Mouse (Mus musculus): ENCODE data around the gene 1110032A03Rik. TPM values are rescaled to one million over a fixed set of nuclear protein-coding genes. Genes with fewer than 3 reads are reported as not detected.
A peak's percentile ranks its signal among the peaks of the same experiment; 100 is the strongest.

1110032A03Rik gene
- 26.1 and 30.6 TPM in 2 replicates for polyA plus RNA-seq (2015; fragmentation: Nextera tagmentation; extraction: Ambion mirVana)

GRCm38 (mm10) chr9:50774991-50775612 lies at the start of gene 1110032A03Rik, which contains the start of gene Alg9:
TSS of gene 1110032A03Rik (minus strand) at chr9:50775520.
TSS of gene Alg9 (plus strand) at chr9:50775019.
- Histone ChIP-seq H3K9me3 (no peaks in the 10 kb centered on the region), H3K36me3 (peaks cover 13% of the 10 kb centered on the region), H3K9ac (peak within 1 kb of the TSS; percentile 96), H3K4me2 (replicated peaks) (peak within 1 kb of the TSS; percentile 79), H3K27ac (peak within 1 kb of the TSS; percentile 88), H3K4me3 (replicated peaks) (peak within 1 kb of the TSS; percentile 89), H3K27me3 (replicated peaks) (no peaks in the 10 kb centered on the region), H3K4me1 (replicated peaks) (peaks cover 8% of the 10 kb centered on the region; the same call in 1 of the 2 replicates)
- peak; percentile 75 for ATAC-seq
- 0% methylated on average over 48 of the region's 51 CpGs for WGBS

- Histone ChIP-seq H3K4me2 (replicated peaks) (no peak overlapping the region), H3K4me3 (replicated peaks) (no peak overlapping the region), H3K9me3 (no peaks in the 10 kb centered on the region), H3K9ac (no peak overlapping the region), H3K27me3 (replicated peaks) (no peaks in the 10 kb centered on the region), H3K27ac (no peak overlapping the region), H3K36me3 (no peaks in the 10 kb centered on the region), H3K4me1 (replicated peaks) (no peaks in the 10 kb centered on the region)
- ATAC-seq, result peak; percentile 67; the same call in 1 of the 2 replicates
- 88% methylated on average over 11 of the region's 11 CpGs for WGBS
Measured at GRCm38 (mm10) chr9:50823779-50824453, 48.6 kb upstream of the 1110032A03Rik start.

- Histone ChIP-seq H3K4me2 (replicated peaks) (no peak overlapping the region), H3K36me3 (peaks cover 5% of the 10 kb centered on the region; the same call in 1 of the 2 replicates), H3K4me1 (replicated peaks) (no peaks in the 10 kb centered on the region), H3K4me3 (replicated peaks) (no peak overlapping the region), H3K9ac (no peak overlapping the region), H3K9me3 (no peaks in the 10 kb centered on the region), H3K27ac (no peak overlapping the region), H3K27me3 (replicated peaks) (no peaks in the 10 kb centered on the region)
- WGBS, result 88% methylated on average over 5 of the region's 5 CpGs
- no peak for ATAC-seq
Measured at GRCm38 (mm10) chr9:50822216-50822615, 46.9 kb upstream of the 1110032A03Rik start.

- no peak overlapping the region for H3K4me3 ChIP-seq (replicated peaks)
- H3K9me3 ChIP-seq, result no peaks in the 10 kb centered on the region
- no peak for ATAC-seq
- H3K9ac ChIP-seq, result no peak overlapping the region
- H3K27me3 ChIP-seq (replicated peaks), result no peaks in the 10 kb centered on the region
- WGBS, result 90% methylated on average over 6 of the region's 6 CpGs
- no peak overlapping the region for H3K27ac ChIP-seq
- H3K36me3 ChIP-seq, result peaks cover 8% of the 10 kb centered on the region; the same call in 1 of the 2 replicates
- H3K4me1 ChIP-seq (replicated peaks), result no peaks in the 10 kb centered on the region
- no peak overlapping the region for H3K4me2 ChIP-seq (replicated peaks)
Measured at GRCm38 (mm10) chr9:50821651-50822050, 46.3 kb upstream of the 1110032A03Rik start.

- H3K4me1 ChIP-seq (replicated peaks), result no peaks in the 10 kb centered on the region
- H3K36me3 ChIP-seq, result peaks cover 8% of the 10 kb centered on the region; the same call in 1 of the 2 replicates
- H3K27ac ChIP-seq, result no peak overlapping the region
- H3K9me3 ChIP-seq, result no peaks in the 10 kb centered on the region
- H3K27me3 ChIP-seq (replicated peaks), result no peaks in the 10 kb centered on the region
- WGBS, result 77% methylated on average over 6 of the region's 6 CpGs
- no peak overlapping the region for H3K4me3 ChIP-seq (replicated peaks)
- no peak overlapping the region for H3K4me2 ChIP-seq (replicated peaks)
- ATAC-seq, result no peak
- H3K9ac ChIP-seq, result no peak overlapping the region
Measured at GRCm38 (mm10) chr9:50819716-50820115, 44.4 kb upstream of the 1110032A03Rik start.

DNA sequence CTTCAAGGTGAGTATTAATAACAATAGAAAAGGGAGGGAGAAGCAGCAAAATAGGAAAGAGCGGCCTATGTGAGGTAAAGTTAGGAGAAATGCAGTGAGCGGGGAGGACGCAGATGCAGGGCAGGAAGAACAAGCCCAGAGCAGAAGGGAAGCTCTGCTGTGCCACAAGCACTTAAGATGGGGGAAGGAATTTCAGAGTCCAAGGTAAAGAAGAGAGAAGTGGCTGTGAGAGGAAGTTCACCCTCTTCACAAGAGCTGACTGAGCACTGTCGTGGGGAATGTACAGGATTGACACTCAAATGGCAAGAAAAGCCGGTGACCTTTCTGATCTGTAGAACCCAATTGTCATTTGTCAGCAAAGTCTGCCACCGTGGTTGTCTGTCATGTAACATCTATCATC lies 42.7 kb upstream of the 1110032A03Rik start:
- Histone ChIP-seq H3K27me3 (replicated peaks) (no peaks in the 10 kb centered on the region), H3K9ac (no peak overlapping the region), H3K36me3 (peaks cover 10% of the 10 kb centered on the region), H3K9me3 (no peaks in the 10 kb centered on the region), H3K27ac (no peak overlapping the region), H3K4me1 (replicated peaks) (no peaks in the 10 kb centered on the region), H3K4me3 (replicated peaks) (no peak overlapping the region), H3K4me2 (replicated peaks) (no peak overlapping the region)
- 88% methylated on average over 6 of the region's 6 CpGs for WGBS
- no peak for ATAC-seq

DNA sequence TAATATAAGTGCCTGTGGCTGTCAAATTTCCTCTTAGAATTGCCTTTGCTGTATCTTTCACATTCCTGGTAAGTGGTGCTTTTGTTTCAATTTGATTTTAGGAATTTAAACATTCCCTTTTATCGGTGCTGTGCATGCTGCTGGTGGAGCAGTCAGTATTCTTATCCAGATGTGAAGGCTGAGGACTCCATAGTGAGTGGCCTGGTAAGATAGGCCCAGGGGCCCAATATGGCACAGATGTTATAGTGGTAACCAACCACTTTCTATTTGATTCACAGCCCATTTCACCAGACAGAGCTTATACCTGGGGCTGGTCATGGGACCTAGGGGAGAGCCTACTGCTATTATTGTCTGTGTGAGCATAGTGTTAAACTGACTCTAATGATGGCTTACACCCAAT lies 41.2 kb upstream of the 1110032A03Rik start:
- H3K27ac ChIP-seq, result no peak overlapping the region
- H3K27me3 ChIP-seq (replicated peaks), result no peaks in the 10 kb centered on the region
- no peaks in the 10 kb centered on the region for H3K4me1 ChIP-seq (replicated peaks)
- H3K9ac ChIP-seq, result no peak overlapping the region
- H3K4me2 ChIP-seq (replicated peaks), result no peak overlapping the region
- no peak for ATAC-seq
- WGBS, result 95% methylated on average over 1 of the region's 1 CpGs
- no peak overlapping the region for H3K4me3 ChIP-seq (replicated peaks)
- H3K9me3 ChIP-seq, result no peaks in the 10 kb centered on the region
- H3K36me3 ChIP-seq, result peaks cover 10% of the 10 kb centered on the region

- H3K4me3 ChIP-seq (replicated peaks), result no peak overlapping the region
- no peak overlapping the region for H3K27ac ChIP-seq
- H3K9ac ChIP-seq, result no peak overlapping the region
- no peaks in the 10 kb centered on the region for H3K4me1 ChIP-seq (replicated peaks)
- H3K27me3 ChIP-seq (replicated peaks), result no peaks in the 10 kb centered on the region
- H3K36me3 ChIP-seq, result peaks cover 10% of the 10 kb centered on the region
- no peaks in the 10 kb centered on the region for H3K9me3 ChIP-seq
- no peak for ATAC-seq
- no peak overlapping the region for H3K4me2 ChIP-seq (replicated peaks)
- WGBS, result 99% methylated on average over 4 of the region's 4 CpGs
Measured at GRCm38 (mm10) chr9:50815666-50816065, 40.3 kb upstream of the 1110032A03Rik start.

- no peak overlapping the region for H3K4me3 ChIP-seq (replicated peaks)
- H3K9me3 ChIP-seq, result no peaks in the 10 kb centered on the region
- no peak overlapping the region for H3K9ac ChIP-seq
- no peak for ATAC-seq
- H3K4me2 ChIP-seq (replicated peaks), result no peak overlapping the region
- 96% methylated on average over 5 of the region's 5 CpGs for WGBS
- H3K4me1 ChIP-seq (replicated peaks), result no peaks in the 10 kb centered on the region
- H3K36me3 ChIP-seq, result peaks cover 16% of the 10 kb centered on the region
- H3K27me3 ChIP-seq (replicated peaks), result no peaks in the 10 kb centered on the region
- no peak overlapping the region for H3K27ac ChIP-seq
Measured at GRCm38 (mm10) chr9:50813796-50814195, 38.5 kb upstream of the 1110032A03Rik start.

DNA sequence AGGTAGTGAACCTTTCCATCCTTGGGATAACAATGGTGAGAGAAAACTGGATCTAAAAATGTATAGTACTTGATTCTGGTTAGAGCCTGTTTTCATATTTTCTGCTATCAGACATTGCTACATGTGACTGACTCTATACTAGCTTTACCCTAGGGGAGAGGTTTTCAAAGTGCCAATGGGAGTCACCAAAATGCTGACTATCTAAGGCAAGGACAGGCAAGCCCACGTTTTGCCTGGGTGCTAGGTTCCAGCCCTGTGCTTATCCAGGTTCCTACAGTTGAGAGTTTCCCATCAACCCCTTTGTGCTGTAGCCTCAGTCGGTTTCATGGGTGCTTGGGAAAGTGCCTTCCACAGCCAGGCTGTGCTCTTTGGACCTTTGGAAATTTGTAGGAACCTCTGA lies 36.4 kb upstream of the 1110032A03Rik start:
- no peak overlapping the region for H3K4me2 ChIP-seq (replicated peaks)
- WGBS, result 82% methylated on average over 2 of the region's 2 CpGs
- H3K4me1 ChIP-seq (replicated peaks), result no peaks in the 10 kb centered on the region
- no peaks in the 10 kb centered on the region for H3K9me3 ChIP-seq
- H3K9ac ChIP-seq, result no peak overlapping the region
- no peak overlapping the region for H3K27ac ChIP-seq
- no peaks in the 10 kb centered on the region for H3K27me3 ChIP-seq (replicated peaks)
- peaks cover 14% of the 10 kb centered on the region; the same call in 1 of the 2 replicates for H3K36me3 ChIP-seq
- ATAC-seq, result no peak
- H3K4me3 ChIP-seq (replicated peaks), result no peak overlapping the region

DNA sequence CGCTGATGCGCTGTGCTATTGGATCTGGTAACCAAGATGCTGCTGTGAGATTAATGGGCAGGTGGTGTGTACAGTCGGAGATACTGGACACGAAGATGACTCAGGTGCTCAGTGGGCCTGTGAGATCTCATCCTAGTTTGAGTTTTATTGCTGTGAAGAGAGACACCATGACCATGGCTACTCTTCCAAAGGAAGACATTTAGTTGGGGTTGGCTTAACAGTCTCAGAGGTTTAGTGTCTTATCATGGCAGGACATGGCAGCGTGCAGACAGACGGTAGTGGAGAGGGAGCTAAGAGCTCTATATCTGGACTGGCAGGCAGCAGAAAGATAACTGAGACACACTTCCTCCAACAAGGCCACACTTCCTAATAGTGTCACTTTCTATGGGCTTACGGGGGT lies 35.9 kb upstream of the 1110032A03Rik start:
- no peaks in the 10 kb centered on the region for H3K27me3 ChIP-seq (replicated peaks)
- no peaks in the 10 kb centered on the region for H3K9me3 ChIP-seq
- H3K9ac ChIP-seq, result no peak overlapping the region
- no peaks in the 10 kb centered on the region for H3K4me1 ChIP-seq (replicated peaks)
- H3K4me3 ChIP-seq (replicated peaks), result no peak overlapping the region
- no peak overlapping the region for H3K4me2 ChIP-seq (replicated peaks)
- 91% methylated on average over 7 of the region's 7 CpGs for WGBS
- H3K36me3 ChIP-seq, result peaks cover 14% of the 10 kb centered on the region; the same call in 1 of the 2 replicates
- no peak overlapping the region for H3K27ac ChIP-seq
- ATAC-seq, result peak; percentile 68; the same call in 1 of the 2 replicates

DNA sequence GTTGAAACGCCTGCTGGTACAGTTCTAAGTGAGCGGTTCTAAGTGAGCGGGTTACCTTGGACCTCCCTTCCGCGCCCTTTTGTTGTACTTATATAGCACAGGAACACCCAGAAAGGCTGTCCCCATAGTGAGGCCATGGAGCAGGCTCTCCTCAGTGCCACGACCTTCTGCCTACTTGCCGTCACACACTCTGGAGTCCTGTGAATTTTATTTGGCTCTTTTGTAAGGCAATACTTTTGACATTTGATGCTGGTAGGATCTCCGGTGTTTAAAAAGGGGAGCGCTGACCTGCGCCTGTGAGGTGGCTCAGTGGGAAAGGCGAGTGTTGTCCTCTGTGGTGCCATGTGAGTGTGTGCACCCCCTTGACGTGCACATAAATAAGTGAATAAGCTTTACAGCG lies 33.8 kb upstream of the 1110032A03Rik start:
- H3K27me3 ChIP-seq (replicated peaks), result no peaks in the 10 kb centered on the region
- no peak overlapping the region for H3K4me2 ChIP-seq (replicated peaks)
- H3K4me3 ChIP-seq (replicated peaks), result no peak overlapping the region
- no peak overlapping the region for H3K9ac ChIP-seq
- WGBS, result 93% methylated on average over 13 of the region's 13 CpGs
- H3K9me3 ChIP-seq, result no peaks in the 10 kb centered on the region
- no peaks in the 10 kb centered on the region for H3K4me1 ChIP-seq (replicated peaks)
- no peak for ATAC-seq
- no peak overlapping the region for H3K27ac ChIP-seq
- H3K36me3 ChIP-seq, result peaks cover 13% of the 10 kb centered on the region; the same call in 1 of the 2 replicates

Measured in intestine, embryonic 15.5 days (tissue).